Mouse (Mus musculus): ENCODE data around the gene Smc6. TPM values are rescaled to one million over a fixed set of nuclear protein-coding genes. Genes with fewer than 3 reads are reported as not detected.

Smc6 gene
- 175 and 181 TPM in 2 replicates for polyA plus RNA-seq (2015; fragmentation: Nextera tagmentation; extraction: Ambion mirVana)

GRCm38 (mm10) chr12:11265382-11266281 lies at the start of gene Smc6, which contains the start of gene Gen1:
TSS of gene Smc6 (plus strand) at chr12:11265886.
TSS of gene Gen1 (minus strand) at chr12:11265801.
- Histone ChIP-seq H3K36me3 (no peaks in the 10 kb centered on the region), H3K4me2 (replicated peaks) (peak within 1 kb of the TSS; percentile 96), H3K27me3 (no peaks in the 10 kb centered on the region), H3K4me1 (peaks cover 32% of the 10 kb centered on the region), H3K4me3 (peak within 1 kb of the TSS; percentile 89), H3K27ac (peak within 1 kb of the TSS; percentile 94), H3K9ac (peak within 1 kb of the TSS; percentile 97), H3K9me3 (no peaks in the 10 kb centered on the region)
- WGBS: under 1% methylated on average over 81 of the region's 83 CpGs
- peak; percentile 98 for ATAC-seq (ENCODE audit: low FRiP score, low read depth)

- no peak overlapping the region for H3K9ac ChIP-seq
- WGBS: 85% methylated on average over 3 of the region's 3 CpGs
- ATAC-seq (ENCODE audit: low FRiP score, low read depth): no peak
These were observed 49.2 kb upstream of the Smc6 start for GRCm38 (mm10) chr12:11216454-11216853.

GRCm38 (mm10) chr12:11217726-11218250 lies 47.9 kb upstream of the Smc6 start:
- 37% methylated on average over 7 of the region's 7 CpGs for WGBS
- Histone ChIP-seq H3K27ac (no peak overlapping the region), H3K36me3 (no peaks in the 10 kb centered on the region), H3K4me1 (peaks cover 12% of the 10 kb centered on the region), H3K27me3 (no peaks in the 10 kb centered on the region), H3K9ac (no peak overlapping the region), H3K4me2 (replicated peaks) (no peak overlapping the region), H3K4me3 (no peak overlapping the region), H3K9me3 (no peaks in the 10 kb centered on the region)
- no peak for ATAC-seq (ENCODE audit: low FRiP score, low read depth)

More at GRCm38 (mm10) chr12:11216454-11216853, 49.2 kb upstream of the Smc6 start:
- Histone ChIP-seq H3K4me1 (peaks cover 4% of the 10 kb centered on the region), H3K4me2 (replicated peaks) (no peak overlapping the region), H3K4me3 (no peak overlapping the region), H3K36me3 (no peaks in the 10 kb centered on the region), H3K27me3 (no peaks in the 10 kb centered on the region), H3K9me3 (no peaks in the 10 kb centered on the region), H3K27ac (no peak overlapping the region)

- 27% methylated on average over 20 of the region's 20 CpGs for WGBS
- Histone ChIP-seq H3K27me3 (no peaks in the 10 kb centered on the region), H3K9ac (peak overlapping the region; percentile 32; the same call in 1 of the 2 replicates)
These were observed 44.0 kb upstream of the Smc6 start for GRCm38 (mm10) chr12:11221524-11222330.

GRCm38 (mm10) chr12:11222566-11222965 lies 43.1 kb upstream of the Smc6 start:
- no peak for ATAC-seq (ENCODE audit: low FRiP score, low read depth)
- Histone ChIP-seq H3K4me1 (peaks cover 12% of the 10 kb centered on the region), H3K9me3 (no peaks in the 10 kb centered on the region), H3K9ac (no peak overlapping the region), H3K4me2 (replicated peaks) (no peak overlapping the region), H3K36me3 (no peaks in the 10 kb centered on the region), H3K27me3 (no peaks in the 10 kb centered on the region), H3K4me3 (no peak overlapping the region), H3K27ac (0 out of 2 replicates have a peak overlapping the region, but pooled peaks have one; percentile 61)
- 62% methylated on average over 3 of the region's 3 CpGs for WGBS

More at GRCm38 (mm10) chr12:11221524-11222330, 44.0 kb upstream of the Smc6 start:
- Histone ChIP-seq H3K4me1 (peaks cover 12% of the 10 kb centered on the region), H3K4me2 (replicated peaks) (peak overlapping the region; percentile 46), H3K9me3 (no peaks in the 10 kb centered on the region), H3K36me3 (no peaks in the 10 kb centered on the region), H3K4me3 (no peak overlapping the region), H3K27ac (peak overlapping the region; percentile 61; the same call in 1 of the 2 replicates)
- peak; percentile 91 for ATAC-seq (ENCODE audit: low FRiP score, low read depth)

DNA sequence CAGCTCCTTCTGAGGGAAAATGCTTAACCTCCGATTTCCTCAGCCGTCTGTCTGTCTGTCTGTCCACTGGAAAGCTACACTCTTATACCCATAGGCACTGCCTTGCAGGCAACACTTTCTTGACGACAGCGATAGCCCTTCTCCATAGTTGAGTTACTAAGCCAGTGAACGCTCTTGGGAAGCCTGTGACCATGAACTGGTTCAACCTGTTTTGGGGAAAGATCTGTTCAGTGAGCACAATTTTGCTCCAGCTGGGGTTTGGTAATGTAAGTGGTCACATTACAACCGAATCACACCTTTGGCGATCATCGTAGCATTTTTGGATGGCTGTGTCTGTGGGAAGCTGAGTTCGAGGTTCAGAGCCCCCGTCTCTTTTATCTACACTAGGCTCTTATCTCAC lies 42.6 kb upstream of the Smc6 start:
- 87% methylated on average over 10 of the region's 10 CpGs for WGBS

DNA sequence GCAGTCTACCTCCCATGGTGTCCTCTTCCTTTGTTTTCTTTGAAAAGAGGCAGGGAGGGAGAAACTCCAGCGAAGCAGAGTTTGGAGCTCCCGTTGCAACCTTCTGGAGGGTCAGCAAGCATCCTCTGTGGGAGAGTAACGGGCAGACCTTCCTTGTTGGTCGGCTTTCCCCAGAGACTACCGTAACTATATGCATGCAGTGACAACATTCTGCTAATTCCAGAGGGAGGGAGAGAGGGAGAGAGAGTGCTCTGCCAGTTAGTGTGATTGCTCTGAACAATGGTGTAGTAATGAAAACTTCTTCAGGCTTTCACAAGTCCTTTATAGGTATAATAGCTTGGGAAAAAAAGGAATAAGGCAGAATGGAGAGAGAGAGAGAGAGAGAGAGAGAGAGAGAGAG lies 41.0 kb upstream of the Smc6 start:
- Histone ChIP-seq H3K4me2 (replicated peaks) (no peak overlapping the region), H3K4me3 (no peak overlapping the region), H3K27ac (no peak overlapping the region), H3K27me3 (no peaks in the 10 kb centered on the region), H3K9me3 (no peaks in the 10 kb centered on the region), H3K36me3 (no peaks in the 10 kb centered on the region), H3K4me1 (peaks cover 12% of the 10 kb centered on the region), H3K9ac (no peak overlapping the region)
- WGBS: 6% methylated on average over 5 of the region's 5 CpGs
- no peak for ATAC-seq (ENCODE audit: low FRiP score, low read depth)

More for the DNA sequence above, 42.6 kb upstream of the Smc6 start:
- H3K27ac ChIP-seq: no peak overlapping the region
- no peaks in the 10 kb centered on the region for H3K9me3 ChIP-seq
- H3K4me3 ChIP-seq: no peak overlapping the region
- peaks cover 12% of the 10 kb centered on the region for H3K4me1 ChIP-seq
- ATAC-seq (ENCODE audit: low FRiP score, low read depth): no peak
- no peak overlapping the region for H3K9ac ChIP-seq
- H3K4me2 ChIP-seq (replicated peaks): no peak overlapping the region
- H3K27me3 ChIP-seq: no peaks in the 10 kb centered on the region
- no peaks in the 10 kb centered on the region for H3K36me3 ChIP-seq

DNA sequence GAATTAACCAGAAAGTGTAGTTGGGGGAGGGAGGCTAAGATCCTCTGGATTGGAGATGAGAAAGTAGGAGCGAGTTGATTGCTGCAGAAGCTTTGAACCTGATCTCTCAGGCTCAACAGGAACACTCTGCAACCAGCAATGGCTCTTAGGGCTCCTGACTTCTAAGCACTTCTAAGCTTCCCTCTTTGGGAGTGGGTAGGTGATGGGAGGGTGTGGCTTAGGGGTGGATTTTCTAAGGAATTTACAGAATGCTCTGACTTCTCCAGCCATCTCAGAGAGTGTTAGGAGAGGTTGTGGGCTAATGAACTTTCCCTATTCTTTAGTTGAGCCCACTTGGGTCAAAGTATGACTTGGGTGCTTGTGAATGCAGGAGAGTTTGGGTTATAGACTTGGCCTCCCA lies 39.6 kb upstream of the Smc6 start:
- WGBS: 38% methylated on average over 1 of the region's 1 CpGs
- Histone ChIP-seq H3K9me3 (no peaks in the 10 kb centered on the region), H3K27me3 (no peaks in the 10 kb centered on the region), H3K27ac (0 out of 2 replicates have a peak overlapping the region, but pooled peaks have one; percentile 35), H3K9ac (no peak overlapping the region), H3K36me3 (no peaks in the 10 kb centered on the region), H3K4me2 (replicated peaks) (no peak overlapping the region), H3K4me3 (no peak overlapping the region), H3K4me1 (peaks cover 11% of the 10 kb centered on the region)
- no peak for ATAC-seq (ENCODE audit: low FRiP score, low read depth)

- Histone ChIP-seq H3K4me3 (no peak overlapping the region), H3K36me3 (no peaks in the 10 kb centered on the region), H3K9ac (no peak overlapping the region), H3K4me2 (replicated peaks) (no peak overlapping the region), H3K27ac (peak overlapping the region; percentile 35; the same call in 1 of the 2 replicates), H3K9me3 (no peaks in the 10 kb centered on the region), H3K27me3 (no peaks in the 10 kb centered on the region), H3K4me1 (peaks cover 5% of the 10 kb centered on the region)
- 45% methylated on average over 5 of the region's 5 CpGs for WGBS
- ATAC-seq (ENCODE audit: low FRiP score, low read depth): peak; percentile 67
These were observed 39.0 kb upstream of the Smc6 start for GRCm38 (mm10) chr12:11226529-11227268.

- Histone ChIP-seq H3K4me3 (no peak overlapping the region), H3K4me2 (replicated peaks) (no peak overlapping the region), H3K9me3 (no peaks in the 10 kb centered on the region), H3K9ac (no peak overlapping the region), H3K27ac (no peak overlapping the region), H3K27me3 (no peaks in the 10 kb centered on the region), H3K36me3 (no peaks in the 10 kb centered on the region), H3K4me1 (no peaks in the 10 kb centered on the region; the same call in 1 of the 2 replicates)
- no peak for ATAC-seq (ENCODE audit: low FRiP score, low read depth)
- 84% methylated on average over 2 of the region's 2 CpGs for WGBS
These were observed 35.4 kb upstream of the Smc6 start for GRCm38 (mm10) chr12:11230267-11230666.

GRCm38 (mm10) chr12:11235996-11236395 lies 29.7 kb upstream of the Smc6 start:
- 75% methylated on average over 2 of the region's 2 CpGs for WGBS
- H3K9ac ChIP-seq: no peak overlapping the region

More at GRCm38 (mm10) chr12:11235996-11236395, 29.7 kb upstream of the Smc6 start:
- no peak overlapping the region for H3K4me3 ChIP-seq
- no peak overlapping the region for H3K27ac ChIP-seq
- H3K4me2 ChIP-seq (replicated peaks): no peak overlapping the region
- no peaks in the 10 kb centered on the region for H3K27me3 ChIP-seq
- no peak for ATAC-seq (ENCODE audit: low FRiP score, low read depth)
- H3K36me3 ChIP-seq: peaks cover 1% of the 10 kb centered on the region; the same call in 1 of the 2 replicates
- no peaks in the 10 kb centered on the region for H3K4me1 ChIP-seq
- H3K9me3 ChIP-seq: no peaks in the 10 kb centered on the region
